Mouse (Mus musculus) small intestine, adult 2 months (tissue): Measurements from ENCODE around the gene Plcb4.

ENCODE experiments used
- CTCF ChIP-seq: fragments of 200-500 bp; IDR thresholded peaks from 2 replicates; pipeline ENCODE4 v1.5.1; 2012; ENCODE audit warnings: low read depth, mild to moderate bottlenecking, control low read depth, inconsistent platforms, low read length, moderate library complexity, mixed read lengths; ENCODE audit not compliant: insufficient replicate concordance, insufficient read length; ENCODE audit errors: extremely low read depth
- POLR2A ChIP-seq: fragments of 200-500 bp; IDR thresholded peaks from 2 replicates; pipeline ENCODE4 v1.6.1; 2012; ENCODE audit warnings: low read depth, mild to moderate bottlenecking, control low read depth, inconsistent platforms, low read length, moderate library complexity

GRCm38 (mm10) chr2:136059029-136059669 is 400.3 kb downstream of the Plcb4 start:
- TF ChIP-seq CTCF (no peak), POLR2A (no peak)
